Mouse (Mus musculus): ENCODE data around the gene Slc38a3. TPM values are rescaled to one million over a fixed set of nuclear protein-coding genes. Genes with fewer than 3 reads are reported as not detected.

Gene Slc38a3
- polyA plus RNA-seq, 1 experiment from 2014 or later: 12.9 TPM

DNA sequence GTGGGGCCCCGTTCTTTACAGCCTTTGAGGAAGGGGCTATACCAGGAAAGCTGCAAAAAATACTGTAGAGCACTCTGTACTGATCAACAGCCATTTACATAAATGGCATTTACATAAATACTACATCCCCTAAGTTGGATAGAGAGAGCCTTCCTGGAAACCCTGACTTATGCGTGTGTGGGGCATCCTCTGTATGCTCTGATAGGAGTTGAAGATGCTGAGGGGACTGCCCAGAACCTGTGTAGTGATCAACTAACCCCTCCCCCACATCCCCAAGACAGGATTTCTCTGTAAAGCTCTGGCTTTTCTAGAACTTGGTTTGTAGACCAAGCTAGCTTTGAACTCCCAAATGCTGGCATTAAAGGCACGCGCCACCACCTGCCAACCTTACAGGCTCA is 59.9 kb downstream of the Slc38a3 start:
- Histone ChIP-seq H3K36me3 (ENCODE audit: insufficient read depth, low read length) (peaks cover 7% of the 10 kb centered on the region; the same call in 1 of the 2 replicates), H3K9ac (ENCODE audit: low read depth, low read length) (no peak overlapping the region), H3K4me3 (replicated peaks; ENCODE audit: low read depth, low read length) (no peak overlapping the region), H3K4me2 (ENCODE audit: low read length) (peak overlapping the region; percentile 14; the same call in 1 of the 2 replicates), H3K27me3 (ENCODE audit: insufficient read depth, low read length) (no peaks in the 10 kb centered on the region), H3K27ac (peak overlapping the region; percentile 85; the same call in 1 of the 2 replicates), H3K9me3 (replicated peaks; ENCODE audit: low read length) (no peaks in the 10 kb centered on the region), H3K4me1 (replicated peaks; ENCODE audit: insufficient read depth, low read length) (peaks cover 44% of the 10 kb centered on the region)
- TF ChIP-seq CTCF (IDR thresholded peaks at IDR 0.05; ENCODE audit: low read depth): no peak
- DNase-seq (ENCODE audit: low spot score): no peak
- ATAC-seq (replicated peaks; ENCODE audit: low FRiP score, low read depth): no peak
- WGBS: 71% methylated on average over 4 of the region's 4 CpGs

DNA sequence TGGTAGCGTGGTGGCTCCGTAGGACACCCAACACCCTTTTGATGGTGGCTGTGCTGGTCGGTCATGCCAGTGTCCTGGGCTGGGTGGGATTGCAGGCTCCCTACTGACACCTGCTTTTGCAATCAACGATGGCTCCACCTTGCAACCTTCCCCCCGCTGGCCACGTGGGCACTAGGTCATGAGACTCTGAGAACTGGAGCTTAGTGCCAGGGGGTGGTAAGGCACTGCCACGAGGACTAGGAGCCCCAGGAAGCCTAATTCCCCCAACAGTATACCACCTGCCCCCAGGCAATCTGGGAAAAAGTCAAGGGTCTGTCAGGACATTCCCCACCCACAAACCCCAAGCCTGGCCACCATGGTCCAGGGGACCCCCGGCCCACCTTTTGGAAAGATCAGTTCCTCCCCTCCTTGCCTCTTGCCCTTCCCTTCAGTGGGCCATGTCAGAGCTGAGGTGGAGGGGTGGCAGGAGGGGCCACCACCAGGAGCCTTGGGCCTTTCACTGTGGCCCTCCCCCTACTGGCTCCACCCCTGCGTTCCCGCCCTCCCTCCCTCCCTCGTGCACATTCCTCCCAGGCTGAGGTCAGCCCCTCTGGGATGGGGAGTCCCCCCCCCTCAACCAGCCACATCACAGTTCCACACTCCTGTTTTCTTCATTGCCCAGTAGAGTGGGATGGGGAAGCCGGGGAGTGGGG is 60.4 kb downstream of the Slc38a3 start, which contains the start of gene Sema3b:
Sema3b (minus strand) TSS at position 489 of the 692 bp plus-strand sequence.
- Histone ChIP-seq H3K27ac (peak within 1 kb of the TSS; percentile 85), H3K9ac (ENCODE audit: low read depth, low read length) (peak within 1 kb of the TSS; percentile 13), H3K4me2 (ENCODE audit: low read length) (peak within 1 kb of the TSS; percentile 50)

DNA sequence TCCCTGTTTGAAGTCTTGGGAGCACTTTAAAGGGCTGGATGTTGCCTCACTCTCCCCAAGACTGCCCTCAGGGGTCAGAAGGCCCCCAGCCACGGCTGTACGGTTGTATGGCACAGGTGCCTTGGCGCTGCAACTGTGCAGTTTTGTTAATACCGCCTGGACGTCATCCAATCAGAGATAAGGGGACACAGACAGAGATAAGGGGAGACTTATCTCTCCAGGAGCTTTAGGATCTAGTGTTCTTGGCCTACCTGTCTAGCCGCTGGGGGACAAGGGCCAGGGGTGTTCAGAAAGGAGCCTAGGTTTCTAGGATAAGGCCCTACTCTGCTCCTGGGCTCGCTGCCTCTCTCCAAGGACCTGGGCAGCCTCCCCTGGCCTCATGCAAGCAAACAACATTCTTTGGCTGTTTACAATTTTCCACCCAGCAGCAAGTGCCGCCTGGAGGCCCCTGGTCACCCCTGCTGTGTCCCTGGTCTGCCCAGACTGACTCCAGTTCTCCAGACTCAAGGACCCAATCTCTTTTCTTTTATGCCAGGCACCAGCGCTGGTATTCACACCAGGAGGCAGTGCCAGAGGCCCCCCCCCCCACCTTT is 61.6 kb downstream of the Slc38a3 start:
- peaks cover 59% of the 10 kb centered on the region for H3K4me1 ChIP-seq (replicated peaks; ENCODE audit: insufficient read depth, low read length)
- H3K4me2 ChIP-seq (ENCODE audit: low read length): peak overlapping the region; percentile 50
- ATAC-seq (replicated peaks; ENCODE audit: low FRiP score, low read depth): no peak
- H3K27me3 ChIP-seq (ENCODE audit: insufficient read depth, low read length): no peaks in the 10 kb centered on the region
- DNase-seq (ENCODE audit: low spot score): no peak
- no peak overlapping the region for H3K4me3 ChIP-seq (replicated peaks; ENCODE audit: low read depth, low read length)
- H3K36me3 ChIP-seq (ENCODE audit: insufficient read depth, low read length): no peaks in the 10 kb centered on the region
- peak overlapping the region; percentile 13; the same call in 1 of the 2 replicates for H3K9ac ChIP-seq (ENCODE audit: low read depth, low read length)
- no peak for TF ChIP-seq CTCF (IDR thresholded peaks at IDR 0.05; ENCODE audit: low read depth)
- H3K27ac ChIP-seq: peak overlapping the region; percentile 85
- H3K9me3 ChIP-seq (replicated peaks; ENCODE audit: low read length): no peaks in the 10 kb centered on the region
- 55% methylated on average over 9 of the region's 9 CpGs for WGBS

More for the DNA sequence above, 60.4 kb downstream of the Slc38a3 start, which contains the start of gene Sema3b:
- H3K36me3 ChIP-seq (ENCODE audit: insufficient read depth, low read length): peaks cover 2% of the 10 kb centered on the region; the same call in 1 of the 2 replicates
- DNase-seq (ENCODE audit: low spot score) (no peak), ATAC-seq (replicated peaks; ENCODE audit: low FRiP score, low read depth) (no peak)
- WGBS: 28% methylated on average over 12 of the region's 12 CpGs
- no peak within 1 kb of the TSS for H3K4me3 ChIP-seq (replicated peaks; ENCODE audit: low read depth, low read length)
- H3K4me1 ChIP-seq (replicated peaks; ENCODE audit: insufficient read depth, low read length): peaks cover 50% of the 10 kb centered on the region
- H3K27me3 ChIP-seq (ENCODE audit: insufficient read depth, low read length): no peaks in the 10 kb centered on the region
- TF ChIP-seq CTCF (IDR thresholded peaks at IDR 0.05; ENCODE audit: low read depth): no peak
- H3K9me3 ChIP-seq (replicated peaks; ENCODE audit: low read length): no peaks in the 10 kb centered on the region

- WGBS: 56% methylated on average over 2 of the region's 2 CpGs
Observed at GRCm38 (mm10) chr9:107607036-107607435, 62.3 kb downstream of the Slc38a3 start.

GRCm38 (mm10) chr9:107606591-107606990 is 62.7 kb downstream of the Slc38a3 start:
- WGBS: 5% methylated on average over 9 of the region's 9 CpGs
- H3K4me3 ChIP-seq (replicated peaks; ENCODE audit: low read depth, low read length): peak overlapping the region; percentile 13
- H3K9me3 ChIP-seq (replicated peaks; ENCODE audit: low read length): no peaks in the 10 kb centered on the region
- peak overlapping the region; percentile 48; the same call in 1 of the 2 replicates for H3K9ac ChIP-seq (ENCODE audit: low read depth, low read length)
- no peaks in the 10 kb centered on the region for H3K36me3 ChIP-seq (ENCODE audit: insufficient read depth, low read length)
- no peaks in the 10 kb centered on the region for H3K27me3 ChIP-seq (ENCODE audit: insufficient read depth, low read length)
- peak overlapping the region; percentile 85 for H3K27ac ChIP-seq
- TF ChIP-seq CTCF (IDR thresholded peaks at IDR 0.05; ENCODE audit: low read depth): no peak
- H3K4me2 ChIP-seq (ENCODE audit: low read length): peak overlapping the region; percentile 50
- H3K4me1 ChIP-seq (replicated peaks; ENCODE audit: insufficient read depth, low read length): peaks cover 52% of the 10 kb centered on the region
- ATAC-seq (replicated peaks; ENCODE audit: low FRiP score, low read depth) (0 out of 2 replicates have a peak, but pooled peaks have one; percentile 14), DNase-seq (ENCODE audit: low spot score) (peak; percentile 57)

More at GRCm38 (mm10) chr9:107607036-107607435, 62.3 kb downstream of the Slc38a3 start:
- Histone ChIP-seq H3K4me1 (replicated peaks; ENCODE audit: insufficient read depth, low read length) (peaks cover 57% of the 10 kb centered on the region), H3K27me3 (ENCODE audit: insufficient read depth, low read length) (no peaks in the 10 kb centered on the region), H3K4me2 (ENCODE audit: low read length) (peak overlapping the region; percentile 50), H3K27ac (peak overlapping the region; percentile 85), H3K9ac (ENCODE audit: low read depth, low read length) (peak overlapping the region; percentile 48; the same call in 1 of the 2 replicates), H3K9me3 (replicated peaks; ENCODE audit: low read length) (no peaks in the 10 kb centered on the region), H3K4me3 (replicated peaks; ENCODE audit: low read depth, low read length) (peak overlapping the region; percentile 13), H3K36me3 (ENCODE audit: insufficient read depth, low read length) (no peaks in the 10 kb centered on the region)
- DNase-seq (ENCODE audit: low spot score): no peak
- TF ChIP-seq CTCF (IDR thresholded peaks at IDR 0.05; ENCODE audit: low read depth): no peak
- no peak for ATAC-seq (replicated peaks; ENCODE audit: low FRiP score, low read depth)

GRCm38 (mm10) chr9:107605041-107605661 is 64.2 kb downstream of the Slc38a3 start:
- 0 out of 2 replicates have a peak, but pooled peaks cover 5% of the 10 kb centered on the region for H3K36me3 ChIP-seq (ENCODE audit: insufficient read depth, low read length)
- peak; percentile 65 for DNase-seq (ENCODE audit: low spot score)
- TF ChIP-seq CTCF (IDR thresholded peaks at IDR 0.05; ENCODE audit: low read depth): no peak
- WGBS: 25% methylated on average over 23 of the region's 23 CpGs
- H3K4me1 ChIP-seq (replicated peaks; ENCODE audit: insufficient read depth, low read length): peaks cover 50% of the 10 kb centered on the region
- H3K4me3 ChIP-seq (replicated peaks; ENCODE audit: low read depth, low read length): peak overlapping the region; percentile 11
- H3K9me3 ChIP-seq (replicated peaks; ENCODE audit: low read length): no peaks in the 10 kb centered on the region
- peak overlapping the region; percentile 45 for H3K4me2 ChIP-seq (ENCODE audit: low read length)
- no peaks in the 10 kb centered on the region for H3K27me3 ChIP-seq (ENCODE audit: insufficient read depth, low read length)
- ATAC-seq (replicated peaks; ENCODE audit: low FRiP score, low read depth): peak; percentile 72
- peak overlapping the region; percentile 49 for H3K9ac ChIP-seq (ENCODE audit: low read depth, low read length)
- H3K27ac ChIP-seq: peak overlapping the region; percentile 85

Data from kidney, postnatal 0 days (tissue).